Mouse (Mus musculus) lung, adult 2 months (tissue): ENCODE data around the gene Kcnip1. TPM values are rescaled to one million over a fixed set of nuclear protein-coding genes. Genes with fewer than 3 reads are reported as not detected.

Experiments
- DNase-seq: peaks from one replicate; pipeline ENCODE4 v3.0.0; 2022
- H3K4me1 ChIP-seq: fragments of 200-500 bp; 2 replicates; pipeline ENCODE4 v1.6.1; 2011; ENCODE audit warnings: low read length; ENCODE audit not compliant: control insufficient read depth, insufficient read depth
- H3K4me3 ChIP-seq: fragments of 200-500 bp; replicated peaks from 2 replicates; pipeline ENCODE3; 2011; ENCODE audit warnings: low read depth, mild to moderate bottlenecking, control low read depth, low read length; ENCODE audit errors: extremely low read depth
- CTCF ChIP-seq: fragments of 200-500 bp; IDR thresholded peaks from 2 replicates; pipeline ENCODE4 v1.5.1; 2011; ENCODE audit warnings: mild to moderate bottlenecking, low read length, control low read depth; ENCODE audit not compliant: insufficient read depth
- POLR2A ChIP-seq: fragments of 200-500 bp; IDR thresholded peaks from 2 replicates; pipeline ENCODE4 v1.6.1; 2011; ENCODE audit warnings: low read depth, mild to moderate bottlenecking, control low read depth, low read length, borderline replicate concordance; ENCODE audit errors: extremely low read depth
- WGBS: fragments of 180-500 bp; shearing (Covaris S2); methylation state at CpG from one replicate; pipeline ENCODE4 v1.1.7; 2018; 5-methylcytosine and 5-hydroxymethylcytosine counted together
- polyA plus RNA-seq: library from polyadenylated mRNA; depleted of rRNA; stranded (reverse); fragments of >200 nt; gene quantifications from 2 replicates; pipeline ENCODE4 v1.2.3, GENCODE M21; 2012

Gene Kcnip1
- polyA plus RNA-seq, 1 experiment, result 0.13 TPM

DNA sequence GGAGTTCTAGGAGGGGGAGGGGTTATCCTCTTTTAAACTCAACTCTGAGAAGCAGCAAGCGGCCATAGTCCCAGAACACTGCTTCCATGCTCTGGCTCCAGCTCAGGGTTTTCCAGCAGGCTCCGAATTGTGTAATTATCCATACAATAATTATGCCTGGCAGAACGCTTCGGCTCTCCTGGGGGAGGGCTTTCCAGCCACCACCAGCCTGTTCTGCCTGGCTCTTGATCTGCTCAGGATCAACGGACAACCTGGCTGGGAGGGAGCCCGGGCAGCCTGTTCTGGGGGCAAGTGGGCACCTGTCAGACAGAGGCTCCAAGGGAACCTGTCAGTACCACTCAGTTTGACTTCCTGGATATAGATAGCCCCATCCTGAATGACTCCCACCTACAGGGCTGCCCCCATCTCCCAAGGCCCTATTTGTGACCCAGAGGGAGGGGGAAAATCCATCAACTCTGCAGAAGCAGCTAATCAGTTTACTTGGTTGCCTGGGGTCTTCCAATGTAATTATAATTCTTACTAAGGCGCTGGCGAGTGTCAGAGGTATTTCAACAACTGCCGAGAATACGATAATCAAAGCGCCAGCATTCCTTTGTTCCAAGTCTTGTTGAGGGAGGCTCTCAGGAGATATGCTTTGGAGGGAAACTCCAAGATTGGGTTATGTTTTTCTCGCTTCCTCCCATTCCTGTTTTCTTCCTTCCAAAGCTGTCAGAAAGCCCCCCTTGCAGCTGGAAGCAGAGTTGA lies 165.7 kb downstream of the Kcnip1 start:
- WGBS, result 60% methylated on average over 12 of the region's 12 CpGs
- no peak overlapping the region for H3K4me3 ChIP-seq
- no peaks in the 10 kb centered on the region for H3K4me1 ChIP-seq
- no peak for DNase-seq
- TF ChIP-seq POLR2A, result no peak
- no peak for TF ChIP-seq CTCF

DNA sequence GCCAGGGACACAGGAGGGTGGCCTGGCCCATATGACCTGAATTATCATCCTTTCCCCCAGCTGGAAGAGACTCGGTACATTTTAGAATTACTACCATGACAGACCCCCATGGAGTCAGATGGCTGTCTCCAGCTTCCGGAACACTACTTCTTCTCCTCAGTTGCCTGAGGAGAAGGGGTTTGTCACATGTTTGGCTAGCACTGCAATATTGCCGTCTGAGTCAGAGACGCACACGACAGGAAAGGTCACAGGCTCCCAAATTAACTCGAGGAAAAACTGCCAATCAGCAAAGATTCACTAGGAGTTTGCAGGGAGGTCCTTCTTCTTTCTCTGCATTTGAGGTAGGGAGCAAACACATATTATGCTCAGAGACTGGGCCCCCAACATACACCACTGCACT lies 168.2 kb downstream of the Kcnip1 start:
- H3K4me1 ChIP-seq, result no peaks in the 10 kb centered on the region
- H3K4me3 ChIP-seq, result no peak overlapping the region
- 50% methylated on average over 6 of the region's 6 CpGs for WGBS
- DNase-seq, result no peak
- TF ChIP-seq CTCF (no peak), POLR2A (no peak)

DNA sequence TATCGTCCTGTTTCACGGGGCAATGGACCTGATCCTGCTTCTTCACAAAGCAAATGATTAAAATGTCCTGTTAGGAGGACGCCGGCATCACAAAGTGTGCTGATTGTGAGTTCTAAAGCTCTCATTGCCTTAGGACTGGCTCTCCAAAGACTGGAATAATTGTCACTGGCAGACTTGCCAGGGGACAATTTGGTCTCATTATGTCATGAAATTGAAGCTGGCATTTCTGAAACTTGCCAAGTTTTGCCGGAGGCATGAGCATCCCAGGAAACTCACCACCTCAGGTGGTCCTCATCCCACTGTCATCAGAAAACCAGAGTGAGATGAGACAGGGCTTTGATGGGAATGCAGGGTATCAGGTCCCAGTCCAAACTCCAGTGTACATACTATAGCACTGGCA lies 171.6 kb downstream of the Kcnip1 start:
- H3K4me3 ChIP-seq, result no peak overlapping the region
- no peak for TF ChIP-seq CTCF
- TF ChIP-seq POLR2A, result no peak
- no peaks in the 10 kb centered on the region for H3K4me1 ChIP-seq
- 91% methylated on average over 5 of the region's 5 CpGs for whole genome bisulfite sequencing
- DNase-seq, result no peak

DNA sequence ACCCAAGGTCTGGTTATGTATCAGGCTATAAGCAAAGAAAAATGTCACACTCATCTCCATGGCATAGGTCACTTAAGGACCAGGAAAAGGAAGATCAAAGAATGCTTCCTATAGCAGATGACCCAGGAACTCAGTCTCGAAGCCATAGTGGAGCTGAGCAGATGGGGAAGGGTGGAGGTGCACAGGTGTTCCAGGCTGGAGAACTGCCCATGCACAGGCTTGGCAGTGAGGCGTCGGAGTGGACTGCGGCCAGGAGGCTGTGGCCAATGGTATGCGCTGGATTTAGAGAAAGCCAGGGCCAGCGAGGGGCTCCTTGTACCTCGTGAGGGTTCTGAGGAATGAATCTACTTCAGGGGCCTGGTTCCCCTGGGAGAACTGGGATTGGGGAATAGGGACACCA lies 172.1 kb downstream of the Kcnip1 start:
- H3K4me1 ChIP-seq, result no peaks in the 10 kb centered on the region
- H3K4me3 ChIP-seq, result no peak overlapping the region
- no peak for DNase-seq
- 74% methylated on average over 7 of the region's 7 CpGs for WGBS
- TF ChIP-seq CTCF (no peak), POLR2A (no peak)

DNA sequence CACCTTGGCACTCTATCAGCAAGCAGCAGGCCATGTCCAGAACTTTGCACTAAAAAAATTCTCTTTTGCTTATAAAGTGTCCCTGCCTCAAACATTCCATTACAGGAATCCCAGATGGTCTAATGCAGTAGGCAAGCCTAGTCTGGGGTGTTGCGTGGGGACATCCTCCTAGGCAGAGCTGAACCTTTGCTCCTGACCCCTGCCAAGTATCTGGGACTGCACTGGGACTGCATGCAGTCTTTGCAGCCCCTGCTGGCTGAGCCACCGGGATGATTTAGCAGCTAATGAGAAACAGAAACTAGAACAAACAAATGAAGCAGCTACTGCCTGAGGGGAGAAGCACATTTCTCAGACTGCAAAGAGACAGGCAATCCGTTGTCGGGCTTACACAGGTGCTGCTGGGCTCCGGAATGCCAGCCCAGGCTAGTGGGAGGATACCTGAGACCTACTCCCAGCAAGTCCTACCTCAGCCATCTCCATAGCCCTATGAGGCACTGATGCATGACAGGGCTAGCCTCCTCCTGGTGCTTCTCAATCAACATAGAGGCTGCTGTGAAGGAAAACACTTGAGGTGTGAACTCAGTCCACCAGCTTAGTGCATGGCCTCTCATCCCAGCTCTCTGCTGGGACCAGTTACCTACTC lies 174.0 kb downstream of the Kcnip1 start:
- DNase-seq, result no peak
- no peak overlapping the region for H3K4me3 ChIP-seq
- TF ChIP-seq CTCF (no peak), POLR2A (no peak)
- H3K4me1 ChIP-seq, result no peaks in the 10 kb centered on the region
- WGBS, result 26% methylated on average over 5 of the region's 5 CpGs

DNA sequence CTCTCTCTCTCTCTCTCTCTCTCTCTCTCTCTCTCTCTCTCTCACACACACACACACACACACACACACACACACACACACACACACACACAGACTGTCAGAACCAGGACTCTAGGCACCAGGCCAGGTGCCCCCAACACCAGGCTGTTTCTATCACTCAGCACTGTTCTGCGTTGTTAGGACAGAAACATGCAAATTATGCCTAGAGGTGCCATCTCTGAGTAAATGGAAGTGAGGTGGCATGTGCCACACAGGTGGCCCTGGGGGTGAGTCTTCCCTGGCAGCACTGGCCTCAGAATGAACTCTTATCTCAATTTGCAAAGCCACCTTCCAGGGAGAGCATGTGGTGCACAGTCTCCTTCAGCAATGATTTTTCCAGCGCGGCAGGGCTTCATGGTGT lies 176.9 kb downstream of the Kcnip1 start:
- no peak for DNase-seq
- no peak for TF ChIP-seq POLR2A
- TF ChIP-seq CTCF, result no peak
- H3K4me3 ChIP-seq, result no peak overlapping the region
- H3K4me1 ChIP-seq, result no peaks in the 10 kb centered on the region
- WGBS, result 28% methylated on average over 3 of the region's 3 CpGs

DNA sequence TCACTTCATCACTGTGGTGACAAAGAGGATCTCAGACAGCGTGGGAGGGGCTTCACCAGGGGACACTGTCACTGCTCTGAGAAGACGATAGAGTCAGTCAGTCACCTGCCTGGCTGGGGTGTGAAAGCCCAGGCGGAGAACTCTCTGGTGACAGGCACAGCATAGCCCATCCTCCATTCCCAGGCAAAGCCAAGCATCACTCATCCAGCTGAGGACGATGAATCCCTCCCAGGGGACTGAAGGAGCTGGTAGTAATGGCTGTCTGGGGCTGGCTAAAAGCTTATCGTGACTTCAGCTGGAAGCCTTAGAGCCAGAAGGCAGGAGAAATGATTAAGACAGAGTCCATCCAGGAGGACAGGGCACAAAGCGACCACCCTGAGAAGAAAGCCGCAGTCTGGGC lies 182.8 kb downstream of the Kcnip1 start:
- 51% methylated on average over 7 of the region's 7 CpGs for whole genome bisulfite sequencing
- Histone ChIP-seq H3K4me1 (no peaks in the 10 kb centered on the region), H3K4me3 (no peak overlapping the region)
- TF ChIP-seq POLR2A (no peak), CTCF (no peak)
- no peak for DNase-seq

DNA sequence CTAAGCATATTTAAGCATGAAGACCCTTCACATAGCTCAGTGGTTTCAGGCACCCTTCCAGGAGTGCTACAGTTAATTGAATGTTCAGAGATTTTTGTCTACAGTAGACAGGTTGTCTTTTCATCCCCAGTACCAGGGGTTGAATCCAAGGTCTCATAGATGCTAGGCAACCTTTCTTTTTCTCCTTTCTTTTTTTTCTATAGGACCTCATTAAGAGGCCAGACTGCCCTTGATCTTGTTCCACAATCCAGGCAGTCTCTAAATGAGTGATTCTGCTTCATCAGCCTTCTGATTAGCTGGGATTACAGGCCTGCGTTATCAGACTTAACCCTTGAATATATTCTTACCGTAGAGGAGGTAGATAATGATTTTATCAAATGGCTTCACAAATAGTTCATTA lies 189.9 kb downstream of the Kcnip1 start:
- 70% methylated on average over 2 of the region's 2 CpGs for WGBS
- DNase-seq, result no peak
- TF ChIP-seq CTCF (no peak), POLR2A (no peak)
- no peak overlapping the region for H3K4me3 ChIP-seq
- H3K4me1 ChIP-seq, result no peaks in the 10 kb centered on the region

DNA sequence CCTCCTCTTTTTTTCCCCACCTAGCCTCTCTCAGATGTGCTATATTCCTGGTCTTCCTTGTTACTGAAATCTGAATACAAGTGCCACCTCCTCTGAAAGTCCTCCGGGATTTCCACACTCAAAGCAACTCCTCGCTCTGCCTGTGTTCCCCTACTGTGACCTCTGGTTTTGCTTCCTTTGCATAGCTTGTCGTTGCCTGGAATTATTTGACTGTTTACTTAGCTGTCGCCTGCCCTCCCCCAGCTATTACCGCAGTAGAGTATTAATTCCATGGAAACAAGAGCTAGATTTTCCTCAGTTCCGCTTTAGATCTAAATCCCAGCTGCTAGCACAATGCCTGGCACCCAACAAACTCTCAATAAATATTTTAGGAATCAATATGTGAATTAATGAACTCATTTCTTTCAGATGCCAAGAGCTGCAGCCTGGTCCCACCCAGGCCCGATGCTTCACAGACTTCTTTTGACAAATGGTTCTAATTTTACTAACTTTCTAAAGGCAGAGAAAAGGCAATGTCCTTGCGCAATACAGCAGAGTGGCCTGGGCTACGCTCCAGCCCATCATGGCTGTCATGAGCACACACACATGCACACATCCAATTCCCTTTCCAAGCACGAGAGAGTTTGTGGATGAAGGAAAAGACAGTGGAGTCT lies 192.4 kb downstream of the Kcnip1 start:
- no peak for DNase-seq
- no peak overlapping the region for H3K4me3 ChIP-seq
- no peaks in the 10 kb centered on the region for H3K4me1 ChIP-seq
- 42% methylated on average over 10 of the region's 10 CpGs for WGBS
- no peak for TF ChIP-seq POLR2A
- no peak for TF ChIP-seq CTCF
